Mouse (Mus musculus) myocyte (in vitro differentiated cells): ENCODE measurements at regions not wholly inside any gene's neighbourhood (a gene's known extent, or its start where the extent isn't known, plus 50 kb on each side); places are given as distances from the start of the nearest gene placed in this dataset.

Source experiments
- MAX ChIP-seq: IDR thresholded peaks from one replicate; pipeline ENCODE4 v1.6.1; 2011; ENCODE audit warnings: low read depth, mild to moderate bottlenecking, control low read depth
- POLR2A ChIP-seq: IDR thresholded peaks from one replicate; pipeline ENCODE4 v1.6.1; 2011; ENCODE audit warnings: low read depth, mild to moderate bottlenecking, control low read depth, moderate library complexity; ENCODE audit not compliant: insufficient read length
- POLR2AphosphoS2 ChIP-seq: IDR thresholded peaks from one replicate; pipeline ENCODE4 v1.6.1; 2011; ENCODE audit warnings: low read depth, control low read depth; ENCODE audit not compliant: insufficient read length
- REST ChIP-seq: IDR thresholded peaks from one replicate; pipeline ENCODE4 v1.6.1; 2011; ENCODE audit warnings: mild to moderate bottlenecking, control low read depth, moderate library complexity; ENCODE audit not compliant: insufficient read depth, insufficient read length
- USF1 ChIP-seq: IDR thresholded peaks from one replicate; pipeline ENCODE4 v1.6.1; 2011; ENCODE audit warnings: low read depth, mild to moderate bottlenecking, control low read depth, moderate library complexity

DNA sequence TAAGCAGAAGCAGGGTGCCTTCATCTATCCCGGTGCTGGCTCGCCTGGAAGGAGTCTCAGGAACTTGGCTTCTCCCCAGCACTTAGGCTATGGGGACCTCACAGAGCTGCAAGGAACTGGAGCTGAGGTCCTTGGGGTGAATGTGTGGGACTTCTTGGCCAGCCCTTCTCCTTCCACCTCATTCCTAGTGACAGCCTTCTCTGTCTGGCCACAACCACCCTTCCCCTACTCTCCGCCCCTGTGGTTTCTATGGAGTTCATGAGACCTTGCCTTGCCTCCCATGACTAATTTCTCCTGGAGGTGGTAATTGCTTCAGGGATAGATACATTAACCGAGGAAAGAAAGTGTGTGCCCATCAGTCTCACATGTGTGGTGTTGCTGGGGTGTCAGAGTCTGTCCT is 67.9 kb upstream of the Tram2 start:
- TF ChIP-seq POLR2A = no peak
- TF ChIP-seq USF1 = no peak
- TF ChIP-seq REST = no peak
- TF ChIP-seq POLR2AphosphoS2 = no peak
- no peak for TF ChIP-seq MAX
